Mouse (Mus musculus) right cerebral cortex, postnatal 36 days (tissue): Measurements from ENCODE around the gene Mtmr10.
A peak's percentile ranks its signal among the peaks of the same experiment; 100 is the strongest.

ENCODE experiments used
- DNase-seq, 2 experiments: peaks; one replicate each; pipeline ENCODE4 v3.0.0; 2022; ENCODE audit warnings: low spot score in 2 of 2, mixed read lengths in 1 of 2

Gene Mtmr10

GRCm38 (mm10) chr7:64287414-64288091 is at the start of gene Mtmr10:
Gene Mtmr10 (plus strand): TSS chr7:64287653.
- peak; percentile 95 to 99 for DNase-seq

- DNase-seq = no peak
Measured at GRCm38 (mm10) chr7:64237747-64238146, 49.7 kb upstream of the Mtmr10 start.

- no peak for DNase-seq
Measured at GRCm38 (mm10) chr7:64238410-64239086, 48.9 kb upstream of the Mtmr10 start.

GRCm38 (mm10) chr7:64239138-64239805 is 48.2 kb upstream of the Mtmr10 start:
- DNase-seq = no peak

- DNase-seq = no peak
Measured at GRCm38 (mm10) chr7:64239806-64240315, 47.6 kb upstream of the Mtmr10 start.

- no peak for DNase-seq
Measured at GRCm38 (mm10) chr7:64242424-64242823, 45.0 kb upstream of the Mtmr10 start.

GRCm38 (mm10) chr7:64244371-64244770 is 43.1 kb upstream of the Mtmr10 start:
- no peak for DNase-seq

GRCm38 (mm10) chr7:64246713-64247112 is 40.7 kb upstream of the Mtmr10 start:
- no peak for DNase-seq

- DNase-seq = no peak
Measured at GRCm38 (mm10) chr7:64248352-64248751, 39.1 kb upstream of the Mtmr10 start.

GRCm38 (mm10) chr7:64249715-64250114 is 37.7 kb upstream of the Mtmr10 start:
- DNase-seq = no peak

GRCm38 (mm10) chr7:64250417-64250816 is 37.0 kb upstream of the Mtmr10 start:
- no peak for DNase-seq

- no peak for DNase-seq
Measured at GRCm38 (mm10) chr7:64253736-64254135, 33.7 kb upstream of the Mtmr10 start.

- DNase-seq = no peak
Measured at GRCm38 (mm10) chr7:64265502-64266279, 21.8 kb upstream of the Mtmr10 start.

GRCm38 (mm10) chr7:64266587-64266986 is 20.9 kb upstream of the Mtmr10 start:
- no peak for DNase-seq

GRCm38 (mm10) chr7:64271926-64272325 is 15.5 kb upstream of the Mtmr10 start:
- no peak for DNase-seq

- no peak for DNase-seq
Measured at GRCm38 (mm10) chr7:64275518-64275917, 11.9 kb upstream of the Mtmr10 start.

- DNase-seq = no peak
Measured at GRCm38 (mm10) chr7:64276921-64277320, 10.5 kb upstream of the Mtmr10 start.

GRCm38 (mm10) chr7:64278526-64278925 is 8.9 kb upstream of the Mtmr10 start:
- DNase-seq = no peak

GRCm38 (mm10) chr7:64279548-64279947 is 7.9 kb upstream of the Mtmr10 start:
- DNase-seq = no peak

GRCm38 (mm10) chr7:64286566-64286965 is 887 bp upstream of the Mtmr10 start:
- DNase-seq = no peak

GRCm38 (mm10) chr7:64289416-64289815 is 2.0 kb downstream of the Mtmr10 start:
- DNase-seq = no peak

- DNase-seq = no peak
Measured at GRCm38 (mm10) chr7:64290431-64290830, 3.0 kb downstream of the Mtmr10 start.
